Mouse (Mus musculus): ENCODE data around the gene Gm20517.

- TF ChIP-seq CTCF (IDR thresholded peaks at IDR 0.05; ENCODE audit: low read depth, low read length) (no peak; the same call in 1 of the 2 replicates), POLR2A (IDR thresholded peaks at IDR 0.05; ENCODE audit: borderline replicate concordance, low read depth, low read length) (no peak)
Measured at GRCm38 (mm10) chr17:47628851-47629676, 17.7 kb downstream of the Gm20517 start.

Measured in bone marrow macrophage, adult 2 months (primary cell).